Mouse (Mus musculus) spleen, embryonic (tissue): ENCODE measurements around the gene Hcar1.

Experiments used
- CTCF ChIA-PET: fragments of 350-600 bp; sonication (Branson Sonifier 250); formaldehyde crosslinking; loops from one replicate; lab custom pipeline; 2022; lab: Charles Lee

Gene Hcar1

GRCm38 (mm10) chr5:123865365-123865764, 14.5 kb downstream of the Hcar1 start, which contains the start of gene Hcar2:
Gene Hcar2 (minus strand): TSS chr5:123865499.
- CTCF ChIA-PET = no interaction called here

GRCm38 (mm10) chr5:123863934-123864333, 15.9 kb downstream of the Hcar1 start:
- CTCF ChIA-PET = interaction anchor here (0.6 kb wide), 1 partner anchor 28 kb away, joined by 6 read pairs; no protein-coding TSS in a partner anchor

- CTCF ChIA-PET = interaction anchor here (0.6 kb wide), 1 partner anchor 838 kb away, joined by 3 read pairs; no protein-coding TSS in a partner anchor
Measured at GRCm38 (mm10) chr5:123862374-123863350, 17.2 kb downstream of the Hcar1 start.

- CTCF ChIA-PET = no interaction called here
Measured at GRCm38 (mm10) chr5:123858798-123859197, 21.0 kb downstream of the Hcar1 start.

- CTCF ChIA-PET = interaction anchor here (0.6 kb wide), 1 partner anchor 51 kb away, joined by 4 read pairs; no protein-coding TSS in a partner anchor
Measured at GRCm38 (mm10) chr5:123854511-123854910, 25.3 kb downstream of the Hcar1 start.

- CTCF ChIA-PET = no interaction called here
Measured at GRCm38 (mm10) chr5:123853877-123854504, 25.8 kb downstream of the Hcar1 start.

GRCm38 (mm10) chr5:123851398-123851797, 28.4 kb downstream of the Hcar1 start:
- CTCF ChIA-PET = no interaction called here

GRCm38 (mm10) chr5:123844316-123844715, 35.5 kb downstream of the Hcar1 start:
- CTCF ChIA-PET = no interaction called here

GRCm38 (mm10) chr5:123843816-123844215, 36.0 kb downstream of the Hcar1 start:
- CTCF ChIA-PET = interaction anchor here (0.6 kb wide), 1 partner anchor 94 kb away, joined by 3 read pairs; no protein-coding TSS in a partner anchor

GRCm38 (mm10) chr5:123842935-123843282, 36.9 kb downstream of the Hcar1 start:
- CTCF ChIA-PET = no interaction called here

GRCm38 (mm10) chr5:123842221-123842934, 37.4 kb downstream of the Hcar1 start:
- CTCF ChIA-PET = no interaction called here

- CTCF ChIA-PET = no interaction called here
Measured at GRCm38 (mm10) chr5:123837371-123837770, 42.4 kb downstream of the Hcar1 start.

- CTCF ChIA-PET = no interaction called here
Measured at GRCm38 (mm10) chr5:123834836-123835235, 45.0 kb downstream of the Hcar1 start.

GRCm38 (mm10) chr5:123832309-123832708, 47.5 kb downstream of the Hcar1 start:
- CTCF ChIA-PET = no interaction called here

- CTCF ChIA-PET = no interaction called here
Measured at GRCm38 (mm10) chr5:123827659-123828091, 52.1 kb downstream of the Hcar1 start.
